Mouse (Mus musculus): ENCODE data around the gene Spaca3. TPM values are rescaled to one million over a fixed set of nuclear protein-coding genes. Genes with fewer than 3 reads are reported as not detected.
A peak's percentile ranks its signal among the peaks of the same experiment; 100 is the strongest.

Spaca3 gene
- total RNA-seq (2014; fragmentation: Nextera tagmentation) (not detected in 2 replicates), total RNA-seq (2017) (not detected in 2 replicates)

DNA sequence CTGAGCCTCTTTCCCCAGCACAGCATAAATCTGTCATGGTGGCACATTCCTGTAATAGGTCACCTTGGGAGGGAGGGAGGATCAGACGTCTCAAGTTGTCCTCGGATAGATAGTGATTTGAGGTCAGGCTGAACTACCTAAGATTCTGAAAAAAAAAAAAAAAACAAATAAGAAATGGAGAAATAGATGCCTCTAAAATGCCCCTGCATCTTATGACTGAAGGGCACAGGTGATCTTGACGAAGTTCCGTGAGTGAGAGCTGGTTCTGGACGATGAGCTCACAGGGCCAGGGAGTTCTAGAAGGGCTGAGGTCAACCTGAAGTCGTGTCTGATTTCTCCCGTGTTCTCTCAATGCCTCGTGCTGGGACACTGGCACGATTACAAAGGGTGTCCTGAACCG, at the start of gene Spaca3:
TSS of gene Spaca3 (plus strand) at position 301 of the 400 bp plus-strand sequence.
- ATAC-seq (replicated peaks; ENCODE audit: poor library complexity, severe bottlenecking) = no peak

DNA sequence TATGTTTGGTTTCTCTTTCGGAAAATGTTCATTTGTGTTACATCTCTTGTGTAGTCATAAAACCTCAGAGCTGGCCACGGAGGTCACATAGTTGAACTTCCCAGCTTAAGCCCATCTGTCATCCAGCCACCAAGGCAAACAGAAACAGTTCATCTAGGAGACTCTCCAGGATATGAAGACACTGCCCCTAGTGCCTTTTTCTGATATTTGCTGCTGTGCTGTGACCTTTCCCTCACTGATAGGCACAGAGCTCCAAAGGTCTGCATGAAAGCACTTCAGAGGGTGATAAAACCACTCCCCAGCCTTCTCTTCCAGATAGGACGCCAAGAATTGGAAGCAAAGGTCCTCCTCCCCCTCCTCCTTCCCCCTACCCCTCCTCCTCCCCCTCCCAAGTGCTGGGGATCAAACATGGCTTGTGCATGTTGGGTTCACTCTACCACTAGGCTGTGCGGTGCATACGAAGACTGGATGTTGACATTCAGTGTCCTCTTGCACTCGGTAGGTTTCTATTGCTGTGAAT, 49.6 kb upstream of the Spaca3 start:
- no peak for ATAC-seq (replicated peaks; ENCODE audit: poor library complexity, severe bottlenecking)

DNA sequence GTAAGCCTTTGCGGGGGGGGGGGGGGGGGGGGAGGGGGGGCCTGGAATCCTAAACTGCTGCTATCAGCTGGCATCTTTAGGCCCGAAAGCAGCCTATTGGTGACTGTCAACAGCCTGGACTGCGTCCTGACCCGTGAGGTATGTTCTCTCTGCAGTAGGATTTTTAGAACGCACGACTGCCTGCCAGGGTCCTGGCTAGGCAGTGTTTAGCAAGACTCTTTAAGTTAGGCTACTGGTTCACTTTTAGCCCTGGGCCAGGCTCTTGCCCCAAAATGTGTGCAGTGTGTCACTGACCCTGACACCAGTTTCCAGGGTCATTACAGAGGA, 48.5 kb upstream of the Spaca3 start:
- ATAC-seq (replicated peaks; ENCODE audit: poor library complexity, severe bottlenecking) = no peak

DNA sequence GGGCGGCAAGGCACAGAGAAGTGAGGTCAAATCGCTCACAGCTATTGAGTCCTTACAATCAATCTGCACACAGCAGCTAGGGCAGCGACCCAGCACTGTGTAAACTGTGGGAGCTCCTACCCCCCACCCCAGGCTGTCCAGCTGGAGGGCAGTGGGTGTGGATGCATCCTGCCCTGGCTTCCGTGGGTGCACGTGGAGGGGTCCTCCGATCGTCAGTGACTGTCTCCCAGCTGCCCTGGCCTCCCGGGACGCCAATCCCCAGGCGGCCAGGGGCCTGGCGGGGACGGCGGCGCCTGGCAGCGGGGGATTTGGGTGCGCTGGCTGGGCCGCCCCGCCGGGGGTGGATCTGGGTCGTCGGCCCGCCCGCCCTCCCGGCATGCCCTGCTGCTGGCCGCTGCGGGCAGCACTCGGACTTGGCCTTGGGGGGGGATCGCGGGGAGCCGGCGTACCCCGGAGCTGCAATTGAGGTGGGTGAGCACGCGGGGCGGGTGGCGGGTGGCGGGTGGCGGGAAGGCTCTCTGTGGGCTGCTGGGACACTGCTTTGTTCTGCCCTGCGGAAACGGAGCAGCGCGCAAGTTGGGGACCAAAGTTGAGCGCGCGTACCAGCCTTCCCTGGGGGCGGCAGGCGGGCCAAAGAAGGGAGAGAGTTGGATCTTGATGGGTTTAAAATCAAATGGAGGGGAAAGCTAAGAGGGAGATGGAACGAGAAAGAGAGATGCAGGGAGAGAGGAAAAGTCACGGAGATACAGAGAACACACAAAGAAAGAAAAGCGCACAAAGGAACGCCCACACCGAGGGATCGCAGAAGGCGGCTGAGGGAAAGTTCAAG, 48.0 kb upstream of the Spaca3 start, which contains the start of gene Tmem98:
TSS of gene Tmem98 (plus strand) at position 183 of the 829 bp plus-strand sequence.
- ATAC-seq (replicated peaks; ENCODE audit: poor library complexity, severe bottlenecking) = peak; percentile 44

DNA sequence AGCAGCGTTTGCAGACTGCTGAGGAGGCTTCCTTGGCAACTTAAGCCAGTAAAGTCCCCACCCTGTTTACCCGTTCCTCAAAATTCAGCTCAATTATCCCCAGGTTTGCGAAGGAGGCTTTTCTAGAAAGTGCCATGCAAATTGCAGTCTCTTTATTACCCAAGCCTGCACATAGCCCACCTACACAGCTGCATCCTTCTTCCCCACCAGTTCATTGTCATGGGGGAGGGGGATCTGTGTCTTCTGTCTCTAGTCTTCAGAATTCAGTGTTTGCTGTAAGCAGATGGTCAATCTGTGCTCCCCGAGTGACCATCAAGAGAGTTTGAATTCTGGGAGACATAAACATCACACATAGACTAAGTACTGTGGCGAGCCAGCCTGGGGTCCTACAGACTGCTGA, 47.0 kb upstream of the Spaca3 start:
- ATAC-seq (replicated peaks; ENCODE audit: poor library complexity, severe bottlenecking) = no peak

DNA sequence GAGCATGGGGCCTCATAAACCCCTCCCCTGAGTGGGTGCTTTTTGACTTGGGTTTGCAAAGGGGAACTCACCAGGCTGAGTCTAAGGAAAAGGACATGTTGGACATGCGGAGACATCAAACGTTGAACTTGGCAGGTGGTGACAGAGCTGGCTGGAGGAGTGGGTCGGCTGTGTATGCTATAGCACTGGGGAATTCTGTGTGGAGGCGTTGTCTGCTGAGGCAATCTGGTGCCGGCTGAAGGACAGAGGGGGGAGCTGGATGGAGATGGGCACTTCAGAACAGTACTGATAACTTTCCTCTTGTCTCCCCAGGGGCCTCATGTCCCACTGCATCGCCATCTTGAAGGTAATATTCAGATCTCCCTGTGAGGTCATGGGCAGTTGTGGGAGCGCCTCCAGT, 42.8 kb upstream of the Spaca3 start:
- no peak for ATAC-seq (replicated peaks; ENCODE audit: poor library complexity, severe bottlenecking)

DNA sequence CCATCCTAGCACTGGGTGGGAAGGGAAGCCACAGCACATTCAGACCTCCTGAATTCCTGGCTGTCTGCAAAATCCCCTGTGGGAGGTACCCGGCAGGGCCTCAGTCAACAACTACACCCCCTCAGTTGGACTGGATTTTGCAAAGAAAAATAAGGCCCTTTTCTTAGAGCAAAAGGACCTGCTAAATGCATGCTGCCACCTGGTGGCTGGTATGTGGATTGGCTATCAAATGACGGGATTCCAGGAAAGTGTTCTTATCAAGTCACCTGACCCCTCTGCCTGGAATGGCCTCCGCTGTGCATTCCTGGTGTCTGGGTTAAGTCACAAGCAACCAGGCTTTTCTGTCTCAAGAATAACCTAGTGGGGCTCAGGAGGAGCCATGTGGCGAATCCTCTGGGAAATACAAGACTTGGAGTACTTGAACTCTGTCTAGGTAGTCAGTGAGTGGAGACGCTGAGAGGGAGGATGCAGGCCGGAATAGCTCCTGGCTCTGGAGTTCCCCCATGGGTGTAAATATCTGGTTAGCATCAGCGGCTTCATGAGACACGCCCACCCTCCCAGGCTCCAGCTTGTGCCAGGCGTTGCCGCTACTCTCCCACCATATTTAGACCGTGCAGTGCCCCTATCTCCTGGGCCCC, 40.0 kb upstream of the Spaca3 start:
- ATAC-seq (replicated peaks; ENCODE audit: poor library complexity, severe bottlenecking) = peak; percentile 61

DNA sequence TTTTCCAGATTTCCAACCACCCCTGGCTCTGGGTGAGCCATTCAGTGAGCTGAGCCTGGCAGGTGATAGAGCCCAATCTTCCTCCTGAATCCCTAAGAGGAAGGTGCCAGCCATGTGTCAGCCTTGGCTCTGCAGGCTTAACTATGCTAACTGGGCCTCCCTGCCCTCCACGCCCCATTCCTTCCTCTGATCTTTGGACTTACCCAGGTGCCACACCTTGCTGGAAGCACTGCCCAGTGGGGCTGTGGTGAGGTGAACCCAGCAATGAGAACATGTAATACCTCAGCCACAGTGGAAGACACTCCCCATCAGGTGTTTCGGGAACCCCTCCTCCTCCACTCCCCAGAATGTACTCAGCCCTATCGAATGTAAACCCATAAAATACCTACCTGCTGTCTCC, 38.1 kb upstream of the Spaca3 start:
- ATAC-seq (replicated peaks; ENCODE audit: poor library complexity, severe bottlenecking) = no peak

DNA sequence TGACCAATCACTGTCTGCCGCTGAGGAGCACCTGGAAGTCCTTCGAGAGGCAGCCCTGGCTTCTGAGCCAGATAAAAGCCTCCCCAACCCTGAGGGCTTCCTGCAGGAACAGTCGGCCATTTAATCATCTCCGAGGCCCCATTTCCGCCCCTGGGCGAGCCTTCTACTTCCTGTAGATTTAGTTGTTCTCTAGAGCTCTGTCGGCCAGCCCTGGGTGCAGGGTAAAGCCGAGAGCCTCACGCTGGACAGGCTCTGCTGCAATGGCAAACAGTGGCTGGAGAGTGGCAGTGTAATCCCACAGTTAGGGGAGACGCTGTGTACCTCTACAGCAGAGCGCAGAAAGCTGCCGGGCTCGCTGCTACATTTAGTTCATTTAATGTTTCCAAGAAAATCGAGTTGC, 36.9 kb upstream of the Spaca3 start:
- ATAC-seq (replicated peaks; ENCODE audit: poor library complexity, severe bottlenecking) = no peak

DNA sequence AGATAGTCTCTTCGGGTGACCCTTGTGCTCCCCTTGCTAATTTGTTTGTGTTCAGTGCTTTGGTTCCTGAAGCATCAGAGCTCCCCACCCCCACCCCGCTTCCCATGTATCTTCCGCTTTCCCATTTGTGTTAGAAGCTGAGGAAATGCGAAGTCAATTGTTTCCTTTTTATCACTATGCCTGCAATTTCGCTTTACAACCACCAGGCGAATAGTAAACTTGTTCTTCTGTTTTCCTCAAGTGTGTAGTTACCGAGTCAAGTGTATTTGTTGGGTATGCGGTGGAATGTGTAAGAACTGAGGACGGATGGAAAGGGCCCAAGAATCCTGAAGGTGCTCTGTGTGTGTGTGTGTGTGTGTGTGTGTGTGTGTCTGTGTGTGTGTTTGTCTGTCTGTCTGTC, 36.4 kb upstream of the Spaca3 start:
- ATAC-seq (replicated peaks; ENCODE audit: poor library complexity, severe bottlenecking) = no peak

DNA sequence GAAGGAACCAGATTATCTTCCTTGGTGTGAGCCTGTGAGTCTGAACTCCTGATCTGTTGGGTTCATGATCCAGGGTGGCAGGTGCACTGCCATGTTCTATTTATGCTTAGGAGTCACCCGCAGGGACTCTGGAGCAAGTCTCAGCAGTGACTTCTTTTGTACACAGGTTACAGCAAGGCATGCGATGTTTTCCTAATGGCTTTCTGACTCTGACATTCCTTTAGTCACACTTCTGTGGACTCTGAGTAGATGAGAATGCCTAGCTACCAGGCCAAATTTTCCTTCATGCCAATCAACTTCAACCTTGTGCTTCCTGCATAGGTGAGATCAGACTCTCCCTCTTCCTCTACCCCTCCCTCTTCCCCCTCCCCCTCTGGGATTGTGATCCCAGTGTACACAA, 22.8 kb upstream of the Spaca3 start:
- no peak for ATAC-seq (replicated peaks; ENCODE audit: poor library complexity, severe bottlenecking)

DNA sequence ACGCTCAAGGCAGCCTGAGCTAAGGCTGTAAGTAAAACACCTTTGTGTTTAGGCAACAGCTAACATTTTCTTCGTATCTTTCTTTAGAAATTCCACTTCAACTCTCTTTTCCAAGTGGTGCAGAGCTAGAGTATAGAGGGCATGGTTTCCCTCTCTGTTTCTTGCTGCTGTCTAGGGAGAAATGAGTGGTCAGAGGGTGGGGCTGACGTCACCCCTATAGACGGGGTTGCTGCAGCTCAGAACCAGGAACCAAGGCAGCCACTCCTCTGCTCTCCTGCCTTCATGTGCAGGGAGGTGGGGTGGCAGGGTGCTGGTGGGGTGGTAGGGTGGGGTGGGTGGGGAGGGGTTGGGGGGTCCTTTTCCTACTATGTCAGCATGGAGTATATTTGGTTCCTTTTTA, 22.3 kb upstream of the Spaca3 start:
- no peak for ATAC-seq (replicated peaks; ENCODE audit: poor library complexity, severe bottlenecking)

DNA sequence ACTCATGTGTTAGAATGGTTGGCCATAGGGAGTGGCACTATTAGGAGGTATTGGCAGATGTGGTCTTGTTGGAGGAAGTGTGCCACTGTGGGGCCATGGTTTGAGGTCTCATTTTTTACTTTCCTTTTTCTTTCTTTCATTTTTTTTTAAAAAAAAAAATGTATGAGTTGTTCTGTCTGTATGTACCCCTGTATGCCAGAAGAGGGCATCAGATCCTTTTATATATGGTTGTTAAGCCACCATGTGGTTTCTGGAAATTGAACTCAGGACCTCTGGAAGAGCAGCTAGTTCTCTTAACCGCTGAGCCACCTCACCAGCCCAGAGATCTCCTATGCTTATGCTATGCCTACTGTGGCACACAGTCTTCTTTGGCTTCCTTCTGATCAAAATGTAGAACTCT, 19.4 kb upstream of the Spaca3 start:
- ATAC-seq (replicated peaks; ENCODE audit: poor library complexity, severe bottlenecking) = no peak; the same call in 1 of the 2 replicates

DNA sequence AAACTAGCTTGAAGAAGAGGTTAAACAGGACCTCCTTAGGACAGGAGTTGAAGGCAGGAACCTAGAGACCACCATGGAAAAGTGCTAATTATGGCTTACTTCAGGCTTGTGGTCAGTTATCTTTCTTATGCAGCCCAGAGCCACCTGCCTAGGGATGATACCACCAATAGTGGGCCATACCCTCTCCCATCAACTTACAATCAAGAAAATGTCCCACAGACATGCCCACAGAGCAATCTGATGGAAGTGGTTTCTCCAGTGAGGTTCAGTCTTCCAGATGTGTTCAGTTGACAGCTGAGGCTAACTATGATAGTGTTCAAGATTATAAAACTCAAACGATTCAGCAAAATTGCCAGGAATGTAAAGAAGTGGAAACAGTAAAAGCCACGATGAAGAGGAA, 14.7 kb upstream of the Spaca3 start:
- ATAC-seq (replicated peaks; ENCODE audit: poor library complexity, severe bottlenecking) = no peak

DNA sequence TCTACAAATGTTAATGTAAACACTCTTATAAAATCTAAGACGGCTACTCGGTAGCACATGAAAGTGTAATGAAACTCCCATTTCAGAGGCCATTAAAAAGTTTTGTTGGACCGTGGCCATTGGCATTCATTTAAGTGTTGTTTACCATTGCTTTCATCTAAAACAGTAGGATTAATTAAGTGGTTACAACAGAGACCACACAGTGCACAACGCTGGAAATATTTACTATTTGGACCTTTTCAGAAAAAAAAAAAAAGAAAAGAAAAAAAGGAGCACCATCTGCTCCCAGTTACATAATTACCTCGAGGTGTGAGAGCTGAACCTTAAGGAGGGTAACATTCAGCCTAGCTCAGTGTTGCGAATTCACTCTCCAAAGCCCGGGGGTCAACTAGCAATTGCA, 12.7 kb upstream of the Spaca3 start:
- no peak for ATAC-seq (replicated peaks; ENCODE audit: poor library complexity, severe bottlenecking)

DNA sequence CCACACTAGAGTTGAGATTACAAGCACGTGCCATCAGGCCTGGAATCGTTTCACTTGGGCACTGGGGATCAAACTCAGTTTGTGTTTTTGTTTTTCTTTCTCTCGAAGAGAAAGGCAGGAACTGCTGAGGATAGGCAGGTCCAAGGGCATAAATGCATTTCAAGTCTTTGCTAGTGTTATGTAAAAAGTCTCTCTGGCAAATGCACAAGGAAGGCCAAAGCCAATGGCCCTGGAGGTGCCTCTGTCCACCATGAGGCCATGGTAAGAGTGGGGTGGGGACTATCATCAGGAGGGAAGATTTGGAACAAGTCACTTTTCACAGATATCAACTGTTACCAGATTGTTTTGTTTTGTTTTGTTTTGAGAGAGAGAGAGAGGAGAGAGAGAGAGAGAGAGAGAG, 12.1 kb upstream of the Spaca3 start:
- ATAC-seq (replicated peaks; ENCODE audit: poor library complexity, severe bottlenecking) = no peak

DNA sequence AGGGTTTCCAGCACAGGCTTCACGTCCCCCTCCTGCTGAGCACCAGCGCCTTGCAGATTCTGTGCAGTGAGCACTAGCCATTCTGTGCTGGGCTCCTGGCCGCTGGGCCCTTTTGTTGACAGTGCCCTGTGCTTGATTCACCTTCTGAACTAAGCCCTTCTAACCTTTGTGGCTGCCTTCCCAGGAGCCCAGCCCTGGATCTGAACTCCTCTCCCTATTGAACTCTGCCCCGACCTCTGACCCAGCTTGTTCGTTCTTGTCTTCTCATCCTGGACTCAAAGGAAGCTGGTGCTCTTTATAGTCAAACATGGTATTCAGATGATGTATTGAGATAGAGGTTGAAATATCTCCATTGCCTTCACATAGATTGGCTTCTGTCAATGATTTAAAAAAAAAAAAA, 10.0 kb upstream of the Spaca3 start:
- no peak for ATAC-seq (replicated peaks; ENCODE audit: poor library complexity, severe bottlenecking)

DNA sequence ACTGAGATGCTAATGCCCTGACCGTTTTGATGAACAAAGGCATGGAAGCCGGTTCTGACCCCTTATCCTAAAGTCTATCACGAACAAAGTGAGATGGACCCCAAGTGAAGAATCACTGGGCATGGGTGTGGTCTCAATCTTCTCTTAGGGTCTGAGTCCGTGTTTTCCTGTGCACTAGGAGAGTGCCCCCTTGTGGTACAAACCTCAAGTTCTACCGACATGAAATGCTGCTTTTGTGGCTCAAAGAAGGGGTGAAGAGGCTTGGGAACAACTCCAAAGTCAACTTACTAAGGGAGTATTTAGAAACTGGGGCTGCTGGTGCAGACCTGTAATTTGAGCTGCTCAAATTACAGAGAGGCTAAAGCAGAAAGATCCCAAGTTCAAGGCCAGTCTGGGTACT, 6.3 kb upstream of the Spaca3 start:
- ATAC-seq (replicated peaks; ENCODE audit: poor library complexity, severe bottlenecking) = no peak

DNA sequence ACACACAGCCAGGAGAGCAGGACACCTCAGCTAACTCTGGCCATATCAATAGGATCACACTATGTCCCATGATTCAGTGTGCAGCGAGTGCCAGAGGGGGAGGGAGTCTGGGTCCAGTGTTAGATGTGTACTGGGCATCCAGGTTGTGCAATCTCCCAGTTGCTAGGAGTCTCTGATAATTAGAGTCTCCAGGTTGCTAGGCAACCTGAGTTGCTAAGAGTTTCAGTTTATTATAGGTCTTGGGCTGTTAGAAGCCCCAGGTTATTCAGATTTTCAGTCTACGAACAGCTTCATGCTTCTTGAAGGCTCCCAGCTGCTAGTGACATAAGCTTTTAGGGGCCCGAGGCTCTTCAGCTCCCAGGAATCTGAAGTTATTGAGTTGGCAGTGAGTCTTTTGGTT, 5.2 kb upstream of the Spaca3 start:
- ATAC-seq (replicated peaks; ENCODE audit: poor library complexity, severe bottlenecking) = no peak

DNA sequence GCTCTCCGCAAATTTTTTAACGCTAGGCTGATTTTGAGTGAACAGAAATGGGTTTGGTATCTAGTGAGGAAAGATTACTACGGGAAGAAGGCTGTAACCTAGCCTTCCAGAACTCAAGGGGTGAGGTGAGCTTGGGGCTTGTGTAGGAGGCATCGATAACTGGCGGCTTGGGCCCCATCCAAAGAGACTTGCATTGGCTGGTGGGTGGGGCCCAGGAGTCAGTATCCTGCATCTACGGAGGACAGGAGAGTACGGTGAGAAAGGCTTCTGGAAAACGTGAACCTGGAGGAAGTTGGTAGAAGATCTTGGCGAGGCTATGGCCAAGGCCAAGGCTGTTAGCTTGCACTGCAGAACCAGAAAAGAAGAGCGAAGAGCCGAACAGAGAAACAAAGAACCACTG, 3.7 kb upstream of the Spaca3 start:
- ATAC-seq (replicated peaks; ENCODE audit: poor library complexity, severe bottlenecking) = no peak

DNA sequence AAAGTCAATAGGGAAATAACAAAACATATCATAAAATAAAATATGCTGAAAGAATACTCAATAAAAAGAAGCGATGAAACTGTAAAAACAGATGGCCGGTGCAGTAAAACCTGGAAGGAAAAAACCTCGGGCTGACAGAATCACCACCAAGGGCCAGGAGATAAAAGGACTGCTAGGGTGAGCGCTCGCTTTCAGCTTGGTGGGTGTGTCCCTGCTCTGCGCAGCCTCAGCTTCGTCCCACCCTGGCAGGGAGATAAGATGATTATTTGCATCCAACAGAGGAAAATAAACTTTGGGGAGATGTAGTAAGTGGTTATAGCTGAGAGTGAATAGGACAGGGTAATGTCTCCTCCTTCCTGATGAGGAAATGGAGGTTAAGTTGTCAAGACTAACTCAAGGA, 3.3 kb upstream of the Spaca3 start:
- ATAC-seq (replicated peaks; ENCODE audit: poor library complexity, severe bottlenecking) = no peak

DNA sequence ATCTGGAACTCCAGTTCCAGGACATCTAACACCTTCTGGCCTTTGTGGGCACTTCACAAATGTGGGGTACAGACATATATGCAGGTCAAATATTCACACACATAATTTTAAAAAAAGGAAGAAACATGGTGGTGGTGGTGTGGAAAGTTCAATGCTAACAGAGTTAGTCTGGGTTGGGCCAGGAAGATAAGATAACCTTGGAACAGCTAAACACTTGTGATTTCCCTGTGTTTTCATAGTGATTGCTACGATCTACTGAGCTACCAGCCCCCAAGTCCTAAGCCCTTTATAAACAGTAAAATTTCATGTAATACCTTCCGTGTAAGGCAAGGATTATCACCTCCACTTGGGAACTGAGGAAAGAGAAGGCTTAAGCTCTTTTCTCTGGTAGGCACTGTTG, 1.3 kb upstream of the Spaca3 start:
- ATAC-seq (replicated peaks; ENCODE audit: poor library complexity, severe bottlenecking) = no peak
